Mouse (Mus musculus) megakaryocyte-erythroid progenitor cell, adult 5-6 weeks (primary cell): ENCODE results near the gene Avpi1. TPM values are rescaled to one million over a fixed set of nuclear protein-coding genes. Genes with fewer than 3 reads are reported as not detected.
A peak's percentile ranks its signal among the peaks of the same experiment; 100 is the strongest.

Experiments used
- ATAC-seq: replicated peaks from 2 replicates; pipeline ENCODE4 v1.8.0; 2016; ENCODE audit warnings: mild to moderate bottlenecking, inconsistent platforms; ENCODE audit not compliant: severe bottlenecking, poor library complexity, low FRiP score, low TSS enrichment
- total RNA-seq, 2 experiments: library from RNA; stranded (forward) in 1 of 2; stranded (reverse) in 1 of 2; fragments of 200-1000, 215-1000 nt in 1 of 2; fragments of >200 nt in 1 of 2; fragmentation: Nextera tagmentation in 1 of 2; gene quantifications; 2 replicates each; pipeline ENCODE4 v1.2.3; 2014 to 2017

Avpi1 gene
- total RNA-seq, 2 experiments from 2014 or later = 6.1 TPM; not detected in 1

GRCm38 (mm10) chr19:42145731-42146130 is 16.9 kb upstream of the Avpi1 start:
- no peak for ATAC-seq

- no peak for ATAC-seq
Measured at GRCm38 (mm10) chr19:42145210-42145609, 16.4 kb upstream of the Avpi1 start.

GRCm38 (mm10) chr19:42144541-42145167 is 15.8 kb upstream of the Avpi1 start:
- ATAC-seq = no peak

GRCm38 (mm10) chr19:42144067-42144466 is 15.2 kb upstream of the Avpi1 start:
- ATAC-seq = no peak

GRCm38 (mm10) chr19:42142757-42143156 is 13.9 kb upstream of the Avpi1 start:
- no peak for ATAC-seq

- ATAC-seq = 0 out of 2 replicates have a peak, but pooled peaks have one; percentile 34
Measured at GRCm38 (mm10) chr19:42141998-42142397, 13.1 kb upstream of the Avpi1 start.

- ATAC-seq = no peak
Measured at GRCm38 (mm10) chr19:42139724-42140517, 11.1 kb upstream of the Avpi1 start.

- no peak for ATAC-seq
Measured at GRCm38 (mm10) chr19:42138517-42139285, 9.8 kb upstream of the Avpi1 start.

- no peak for ATAC-seq
Measured at GRCm38 (mm10) chr19:42137167-42137672, 8.4 kb upstream of the Avpi1 start.

- no peak for ATAC-seq
Measured at GRCm38 (mm10) chr19:42136126-42136525, 7.3 kb upstream of the Avpi1 start.

GRCm38 (mm10) chr19:42135070-42135469 is 6.2 kb upstream of the Avpi1 start:
- no peak for ATAC-seq

- no peak for ATAC-seq
Measured at GRCm38 (mm10) chr19:42131101-42131500, 2.2 kb upstream of the Avpi1 start.

- no peak for ATAC-seq
Measured at GRCm38 (mm10) chr19:42130294-42130606, 1.4 kb upstream of the Avpi1 start.

- ATAC-seq = peak; percentile 33
Measured at GRCm38 (mm10) chr19:42129509-42130293, 842 bp upstream of the Avpi1 start.

GRCm38 (mm10) chr19:42128052-42128740 is 663 bp downstream of the Avpi1 start:
- ATAC-seq = no peak

GRCm38 (mm10) chr19:42127024-42127423 is 1.8 kb downstream of the Avpi1 start:
- ATAC-seq = no peak

GRCm38 (mm10) chr19:42126219-42126605 is 2.6 kb downstream of the Avpi1 start:
- no peak for ATAC-seq

- no peak for ATAC-seq
Measured at GRCm38 (mm10) chr19:42125501-42126218, 3.2 kb downstream of the Avpi1 start.
